Mouse (Mus musculus): ENCODE data around the gene Igdcc4.

DNA sequence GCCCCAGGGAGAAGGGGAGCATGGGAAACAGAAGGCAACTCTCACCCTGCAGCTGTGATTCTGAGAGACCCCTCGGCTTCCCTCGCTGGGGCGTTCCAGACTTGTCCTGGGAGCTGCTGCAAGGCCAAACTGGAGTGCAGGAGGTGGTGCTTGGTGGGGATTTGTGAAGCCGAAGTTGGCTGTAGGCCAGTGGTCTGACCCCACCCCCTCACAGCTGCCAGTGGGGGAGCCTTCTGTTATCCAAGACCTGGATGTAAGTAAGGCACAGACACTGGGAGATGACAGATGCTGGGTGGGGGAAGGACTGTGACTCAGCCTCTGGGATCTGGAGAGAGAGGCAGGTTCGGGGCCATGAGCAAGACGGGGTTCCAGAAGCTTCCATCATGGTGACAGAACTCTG lies 7.0 kb upstream of the Igdcc4 start:
- TF ChIP-seq EP300 (optimal IDR thresholded peaks at IDR 0.05), result no peak
- no peak for TF ChIP-seq CTCF (IDR thresholded peaks at IDR 0.05; ENCODE audit: low read depth)

Data from stomach, postnatal 0 days (tissue).